In the genomic region with DNA sequence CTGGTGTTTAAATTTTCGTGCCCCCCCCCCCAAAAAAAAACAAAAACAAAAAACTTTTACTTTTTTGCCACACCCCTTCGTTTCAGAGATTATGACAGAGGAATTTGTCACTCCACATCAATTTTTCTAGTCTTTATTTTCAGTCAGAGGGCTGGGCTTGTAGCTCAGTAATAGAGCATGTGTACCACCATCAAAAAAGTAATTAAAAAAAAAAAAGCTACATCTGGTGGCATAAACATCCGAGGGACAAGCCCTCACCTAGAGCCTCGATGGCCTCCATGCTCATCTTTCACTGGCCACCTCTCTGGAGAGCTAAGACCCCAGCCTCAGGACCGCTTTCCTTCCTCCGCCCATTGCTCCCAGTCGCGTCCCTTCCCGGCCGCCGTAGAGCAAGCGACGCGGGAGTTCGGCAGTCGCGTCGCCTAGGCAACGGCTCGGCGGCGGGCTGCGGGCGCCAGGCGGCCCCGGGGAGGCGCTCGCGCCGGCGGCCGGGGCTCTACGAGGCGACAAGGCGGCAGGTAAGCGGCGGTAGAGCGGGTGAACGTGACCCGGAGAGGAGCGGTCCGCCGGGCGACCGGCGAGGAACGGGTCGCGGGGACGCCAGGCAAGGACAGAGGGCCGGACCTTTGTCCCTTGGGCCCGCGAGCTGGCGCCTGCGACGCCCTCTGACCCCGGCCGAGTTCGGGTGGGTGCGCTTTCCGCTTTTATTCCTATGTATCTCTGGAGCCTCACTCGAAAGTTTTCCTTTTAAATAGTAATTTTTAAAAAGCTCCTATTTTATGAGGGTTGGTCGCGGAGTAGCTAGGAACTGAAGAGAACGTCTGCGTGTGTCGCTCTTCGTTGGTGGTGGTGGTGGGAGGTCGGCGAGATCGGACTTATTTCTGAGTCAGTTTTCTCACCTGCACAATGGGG, we compare ENCODE assay signal across 8 mouse cellular contexts. TPM values are rescaled to one million over a fixed set of nuclear protein-coding genes. Genes with fewer than 3 reads are reported as not detected.
DNase-seq lines count a peak whose midpoint lies in the region; ATAC-seq lines count a peak whose summit lies in the region.

A gene (plus strand): TSS at position 412 of the 912 bp plus-strand sequence.

- peak within 1 kb of the TSS; percentile 60 for H3K27ac ChIP-seq in hindbrain, embryonic 14.5 days

- DNase-seq in WW6 (ENCODE audit: low read depth, low spot score) = peak; percentile 55
- DNase-seq in cerebellum, postnatal 25 days = peak; percentile 94 to 96
- DNase-seq in frontal cortex, postnatal 36 days (ENCODE audit: low spot score in 2 of 2) = peak; percentile 85 to 86
- DNase-seq in hindbrain, embryonic 14.5 days (ENCODE audit: low spot score) = peak; percentile 90
- DNase-seq in left cerebral cortex, adult 11 months (ENCODE audit: low spot score) = peak; percentile 61
- DNase-seq in lung, postnatal 4 days = peak; percentile 89 to 92
- peak; percentile 95 for DNase-seq in retina, postnatal 1 day
- peak; percentile 92 for DNase-seq in thymus, postnatal 4 days

- H3K27me3 ChIP-seq in hindbrain, embryonic 14.5 days (ENCODE audit: control insufficient read depth, insufficient read depth, low read length) = no peaks in the 10 kb centered on the region

- H3K4me2 ChIP-seq in hindbrain, embryonic 14.5 days (replicated peaks) = peak within 1 kb of the TSS; percentile 60

- WGBS in hindbrain, embryonic 14.5 days = under 1% methylated on average over 71 of the region's 71 CpGs

- peak within 1 kb of the TSS; percentile 65 for H3K4me3 ChIP-seq in hindbrain, embryonic 14.5 days (replicated peaks; ENCODE audit: low read length)

- peak within 1 kb of the TSS; percentile 70 for H3K9ac ChIP-seq in hindbrain, embryonic 14.5 days

- no peaks in the 10 kb centered on the region for H3K9me3 ChIP-seq in hindbrain, embryonic 14.5 days (ENCODE audit: control insufficient read depth, low read length)

- ATAC-seq in hindbrain, embryonic 14.5 days (ENCODE audit: low FRiP score) = peak; percentile 94

- no peaks in the 10 kb centered on the region for H3K36me3 ChIP-seq in hindbrain, embryonic 14.5 days (replicated peaks; ENCODE audit: control insufficient read depth, insufficient read depth)

- H3K4me1 ChIP-seq in hindbrain, embryonic 14.5 days (replicated peaks; ENCODE audit: control insufficient read depth, insufficient read depth, low read length) = peaks cover 6% of the 10 kb centered on the region; the same call in 1 of the 2 replicates

RNA-seq across cellular contexts. Expression of the gene that starts here (rescaled TPM):
- polyA plus RNA-seq in hindbrain, embryonic 14.5 days (2014; fragmentation: Nextera tagmentation; extraction: Ambion mirVana) = 107 and 117 TPM in 2 replicates

Comparison
In these comparisons a context has a peak if more than half of its experiments do, and no peak if none do; other contexts are left out.
1. Peak in every context shown above with its lines: DNase-seq, ATAC-seq, H3K4me3 ChIP-seq and H3K27ac ChIP-seq.